Comparison of ENCODE assay signal across 8 mouse cellular contexts in the genomic region with DNA sequence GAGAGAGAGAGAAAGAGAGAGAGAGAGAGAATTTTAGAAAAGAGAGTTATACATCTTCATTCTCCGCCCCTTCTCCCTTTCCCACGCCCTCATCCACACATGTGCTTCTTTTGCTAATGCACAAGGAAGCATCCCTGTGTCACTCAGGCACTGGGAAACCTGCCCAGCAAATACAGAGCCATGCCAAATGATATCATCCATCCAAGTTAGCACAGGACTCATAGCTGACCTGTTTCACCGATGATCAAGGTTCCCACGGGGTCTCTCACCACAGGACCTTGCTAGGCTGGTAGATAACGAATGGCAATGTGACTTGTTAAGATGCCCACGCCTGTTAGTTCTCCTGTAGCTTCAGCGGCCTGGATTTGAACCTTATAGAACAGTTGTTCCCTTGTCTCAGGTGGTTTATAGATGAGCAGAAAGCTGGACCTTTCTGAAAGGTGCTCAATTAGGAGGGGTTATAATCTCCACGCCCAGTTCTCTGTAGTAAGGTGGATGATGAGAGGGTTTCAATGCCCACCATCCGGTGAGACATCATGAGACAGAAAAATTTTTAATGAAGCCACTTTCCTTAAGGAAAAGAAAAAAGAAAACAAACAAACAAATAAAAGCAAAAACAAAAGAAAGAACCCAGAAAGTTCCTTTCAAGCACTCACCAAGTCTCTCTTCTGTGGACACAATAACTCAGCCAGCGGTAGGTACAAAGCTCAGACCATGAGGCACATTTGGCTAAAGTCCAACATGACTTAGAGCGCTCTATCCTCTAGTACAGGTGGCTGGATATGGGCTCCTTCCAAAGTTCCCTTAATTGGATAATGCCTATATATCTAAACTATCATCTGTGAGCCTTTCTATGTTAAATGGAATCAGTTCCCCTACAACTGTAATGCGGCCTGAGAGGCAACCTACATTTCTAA. TPM values are rescaled to one million over a fixed set of nuclear protein-coding genes. Genes with fewer than 3 reads are reported as not detected.
A peak's percentile ranks its signal among the peaks of the same experiment; 100 is the strongest.
DNase-seq lines count a peak whose midpoint lies in the region; ATAC-seq lines count a peak whose summit lies in the region.

No protein-coding gene starts in this region.

- H3K4me3 ChIP-seq in lung, embryonic 16.5 days (ENCODE audit: low read length), result no peak overlapping the region
- no peak overlapping the region for H3K4me3 ChIP-seq in intestine, embryonic 14.5 days (ENCODE audit: low read depth, low read length)

- WGBS in lung, embryonic 16.5 days, result 66% methylated on average over 12 of the region's 12 CpGs
- WGBS in intestine, embryonic 14.5 days, result 78% methylated on average over 12 of the region's 12 CpGs

- no peaks in the 10 kb centered on the region for H3K36me3 ChIP-seq in lung, embryonic 16.5 days (ENCODE audit: control insufficient read depth, insufficient read depth, low read length)
- no peaks in the 10 kb centered on the region for H3K36me3 ChIP-seq in intestine, embryonic 14.5 days (ENCODE audit: control insufficient read depth, insufficient read depth, low read length)

- peaks cover 11% of the 10 kb centered on the region; the same call in 1 of the 2 replicates for H3K4me1 ChIP-seq in lung, embryonic 16.5 days (replicated peaks; ENCODE audit: control insufficient read depth, insufficient read depth, low read length)
- H3K4me1 ChIP-seq in intestine, embryonic 14.5 days (replicated peaks; ENCODE audit: control insufficient read depth, insufficient read depth, low read length), result peaks cover 4% of the 10 kb centered on the region; the same call in 1 of the 2 replicates

- no peaks in the 10 kb centered on the region for H3K27me3 ChIP-seq in lung, embryonic 16.5 days (ENCODE audit: control insufficient read depth, insufficient read depth, low read depth, low read length)
- no peaks in the 10 kb centered on the region for H3K27me3 ChIP-seq in intestine, embryonic 14.5 days (replicated peaks; ENCODE audit: control insufficient read depth, insufficient read depth, low read length)

- H3K9me3 ChIP-seq in lung, embryonic 16.5 days (ENCODE audit: control insufficient read depth, low read length), result no peaks in the 10 kb centered on the region
- H3K9me3 ChIP-seq in intestine, embryonic 14.5 days (ENCODE audit: control insufficient read depth, low read length), result no peaks in the 10 kb centered on the region

- no peak overlapping the region for H3K4me2 ChIP-seq in lung, embryonic 16.5 days (ENCODE audit: low read depth, low read length)
- no peak overlapping the region for H3K4me2 ChIP-seq in intestine, embryonic 14.5 days (ENCODE audit: low read length)

- no peak overlapping the region for H3K9ac ChIP-seq in lung, embryonic 16.5 days (ENCODE audit: low read length)
- no peak overlapping the region for H3K9ac ChIP-seq in intestine, embryonic 14.5 days (ENCODE audit: low read length)

- no peak for ATAC-seq in lung, embryonic 16.5 days (ENCODE audit: low read depth)
- ATAC-seq in intestine, embryonic 14.5 days (replicated peaks; ENCODE audit: low FRiP score, low TSS enrichment, low read depth), result peak; percentile 80; the same call in 1 of the 2 replicates
- ATAC-seq in megakaryocyte-erythroid progenitor cell, adult 5-6 weeks (replicated peaks; ENCODE audit: low FRiP score, low TSS enrichment, poor library complexity, severe bottlenecking), result 0 out of 2 replicates have a peak, but pooled peaks have one; percentile 42
- no peak for ATAC-seq in activated CD4-positive, CD25-positive, alpha-beta regulatory T cell, adult 4 months

- DNase-seq in adrenal gland, postnatal 25 days, result peak; percentile 19
- DNase-seq in adrenal gland, adult 18-20 months (ENCODE audit: low spot score in 2 of 2), result no peak
- DNase-seq in lung, postnatal 36 days, result no peak
- DNase-seq in intestine, embryonic 14.5 days (ENCODE audit: low spot score), result no peak
- no peak for DNase-seq in adrenal gland, postnatal 10 days

- peak overlapping the region; percentile 59 for H3K27ac ChIP-seq in lung, embryonic 16.5 days (ENCODE audit: low read length)
- no peak overlapping the region for H3K27ac ChIP-seq in intestine, embryonic 14.5 days (ENCODE audit: low read depth)

RNA-seq across cellular contexts. Expression of gene Bmp2k, which starts 57.1 kb away (rescaled TPM):
- total RNA-seq in adrenal gland, postnatal 25 days (2021), result 28.8 and 37.2 TPM in 2 replicates
- total RNA-seq in adrenal gland, adult 18-20 months (2021), result 10 to 100 TPM; 27.2 to 32.6 TPM
- 9.7 and 11.5 TPM in 2 replicates for polyA plus RNA-seq in lung, embryonic 16.5 days (2015; fragmentation: Nextera tagmentation; extraction: Ambion mirVana)
- 14.7 and 15.7 TPM in 2 replicates for polyA plus RNA-seq in intestine, embryonic 14.5 days (2014; fragmentation: Nextera tagmentation; extraction: Ambion mirVana)
- total RNA-seq in megakaryocyte-erythroid progenitor cell, adult 5-6 weeks (2014; fragmentation: Nextera tagmentation), result 14.0 and 15.9 TPM in 2 replicates
- total RNA-seq in megakaryocyte-erythroid progenitor cell, adult 5-6 weeks (2017), result 16.8 and 17.2 TPM in 2 replicates
- 10 to 100 TPM in 1 of 2 experiments, 1 to 10 TPM in 1; 8.3 to 19.3 TPM for polyA plus RNA-seq in activated CD4-positive, CD25-positive, alpha-beta regulatory T cell, adult 4 months (2017; shearing (Covaris generic))
- total RNA-seq in adrenal gland, postnatal 10 days (2021), result 10 to 100 TPM; 22.3 to 24.7 TPM

Comparison
In these comparisons a context has a peak if more than half of its experiments do, and no peak if none do; other contexts are left out.
1. ATAC-seq: peak in intestine, embryonic 14.5 days (single experiment) and megakaryocyte-erythroid progenitor cell, adult 5-6 weeks (single experiment); none in lung, embryonic 16.5 days (single experiment) and activated CD4-positive, CD25-positive, alpha-beta regulatory T cell, adult 4 months (single experiment).